ENCODE assay signal across 27 mouse cellular contexts in the genomic region with DNA sequence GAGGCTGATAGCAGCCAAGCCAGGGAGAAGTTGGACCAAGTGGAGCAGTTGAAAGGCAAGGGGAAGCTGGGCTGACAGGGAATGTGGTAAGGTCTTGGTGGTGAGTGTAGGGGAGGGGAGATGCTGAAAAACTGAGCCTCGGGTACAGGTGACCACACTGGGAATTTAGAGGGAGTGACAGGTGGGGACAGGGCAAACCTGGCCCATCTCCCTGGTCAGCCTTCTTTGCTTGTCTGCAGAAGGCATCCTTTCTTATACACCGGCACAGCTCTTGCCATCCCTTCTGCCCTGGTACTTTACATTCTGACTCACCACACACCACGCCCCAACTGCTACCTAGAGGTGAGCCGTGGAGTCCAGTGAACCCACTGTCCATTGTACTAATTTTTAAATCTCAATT. TPM values are rescaled to one million over a fixed set of nuclear protein-coding genes. Genes with fewer than 3 reads are reported as not detected.
DNase-seq lines count a peak whose midpoint lies in the region; ATAC-seq and TF ChIP-seq lines count a peak whose summit lies in the region.
"Had no signal": no experiment of that assay in that cellular context is flagged by ENCODE, and none has a peak within 500 bp of the region (broad histone marks: within the 10 kb centered on the region; RNA-seq: fewer than 3 reads in every experiment).

No protein-coding gene starts in this region.

- H3K4me1 ChIP-seq in cerebellum, adult 2 months (ENCODE audit: control insufficient read depth, insufficient read depth, low read length): peaks cover 16% of the 10 kb centered on the region
- H3K4me1 ChIP-seq in ES-Bruce4 (ENCODE audit: control insufficient read depth, insufficient read depth, low read length): peaks cover 4% of the 10 kb centered on the region
- H3K4me1 ChIP-seq in midbrain, postnatal 0 days (ENCODE audit: insufficient read depth, low read length): no peaks in the 10 kb centered on the region
- no peaks in the 10 kb centered on the region for H3K4me1 ChIP-seq in heart, adult 2 months (ENCODE audit: control insufficient read depth, insufficient read depth, low read length)

- H3K79me2 ChIP-seq in heart, adult 2 months (replicated peaks; ENCODE audit: control insufficient read depth, insufficient read depth, low read length): no peaks in the 10 kb centered on the region

- TF ChIP-seq POLR2A in cerebellum, adult 2 months (IDR thresholded peaks at IDR 0.05; ENCODE audit: borderline replicate concordance, insufficient read depth, low read length): no peak
- no peak for TF ChIP-seq POLR2A in ES-Bruce4 (IDR thresholded peaks at IDR 0.05; ENCODE audit: insufficient read depth, low read length)
- no peak for TF ChIP-seq POLR2A in heart, adult 2 months (IDR thresholded peaks at IDR 0.05; ENCODE audit: insufficient read depth, low read depth, low read length)

- intact Hi-C loops in left cerebral cortex, adult 2 months (cut with DNase I): no loop called here
- intact Hi-C loops in heart, adult 2 months (cut with DNase I): no loop called here

- no peak for TF ChIP-seq CTCF in cerebellum, adult 2 months (IDR thresholded peaks at IDR 0.05; ENCODE audit: borderline replicate concordance, insufficient read depth, low read depth, low read length)
- TF ChIP-seq CTCF in left cerebral cortex, adult 2 months (IDR thresholded peaks at IDR 0.05): no peak
- TF ChIP-seq CTCF in ES-Bruce4 (IDR thresholded peaks at IDR 0.05; ENCODE audit: low read depth, low read length): no peak
- TF ChIP-seq CTCF in midbrain, postnatal 0 days (IDR thresholded peaks at IDR 0.05): no peak
- TF ChIP-seq CTCF in heart, adult 2 months (IDR thresholded peaks at IDR 0.05): no peak

- DNase-seq in cerebellum, adult 2 months: peak; percentile 51 to 59
- DNase-seq in cerebellum, adult 8-10 months: no peak
- DNase-seq in left cerebral cortex, adult 2 months (ENCODE audit: extremely low spot score in 1 of 2, low spot score in 2 of 2): no peak
- no peak for DNase-seq in left cerebral cortex, adult 8-10 months (ENCODE audit: low spot score in 2 of 2)
- peak; percentile 58 to 60 for DNase-seq in cerebellum, postnatal 25 days
- DNase-seq in midbrain, postnatal 0 days (ENCODE audit: low spot score): no peak
- DNase-seq in heart, adult 2 months: no peak
- DNase-seq: adrenal gland, adult 8-10 months; adrenal gland, postnatal 25 days; B cell, adult 2 months; embryo, embryonic 11 days; gastrocnemius, adult 2 months; gastrocnemius, postnatal 14 days; heart, adult 18-20 months; kidney, adult 2 months had no signal

- no peaks in the 10 kb centered on the region for H3K27me3 ChIP-seq in cerebellum, adult 2 months (ENCODE audit: control insufficient read depth, insufficient read depth, low read length)
- H3K27me3 ChIP-seq in ES-Bruce4 (ENCODE audit: control insufficient read depth, insufficient read depth, low read length, poor library complexity, severe bottlenecking): no peaks in the 10 kb centered on the region
- no peaks in the 10 kb centered on the region for H3K27me3 ChIP-seq in midbrain, postnatal 0 days (ENCODE audit: insufficient read depth, low read length)
- H3K27me3 ChIP-seq in heart, adult 2 months (ENCODE audit: control insufficient read depth, insufficient read depth, low read length): peaks cover 6% of the 10 kb centered on the region; the same call in 1 of the 2 replicates

- H3K4me2 ChIP-seq in midbrain, postnatal 0 days (ENCODE audit: low read depth, low read length, poor library complexity, severe bottlenecking): no peak overlapping the region

- no peaks in the 10 kb centered on the region for H3K9me3 ChIP-seq in ES-Bruce4 (replicated peaks; ENCODE audit: control insufficient read depth, insufficient read depth, low read length, poor library complexity, severe bottlenecking)
- H3K9me3 ChIP-seq in midbrain, postnatal 0 days (ENCODE audit: low read length): no peaks in the 10 kb centered on the region
- H3K9me3 ChIP-seq: embryonic facial prominence, embryonic 10.5 days; embryonic facial prominence, embryonic 13.5 days; forebrain, embryonic 10.5 days; forebrain, embryonic 13.5 days; heart, embryonic 10.5 days; hindbrain, embryonic 12.5 days; hindbrain, embryonic 15.5 days had no signal

- TF ChIP-seq EP300 in ES-Bruce4 (IDR thresholded peaks at IDR 0.05; ENCODE audit: insufficient read depth, low read depth, low read length): 0 out of 2 replicates have a peak, but pooled peaks have one; percentile 13
- no peak for TF ChIP-seq EP300 in heart, adult 2 months (IDR thresholded peaks at IDR 0.05; ENCODE audit: insufficient read depth, low read depth, low read length)

- H3K36me3 ChIP-seq in ES-Bruce4 (ENCODE audit: control insufficient read depth, insufficient read depth, low read length, poor library complexity, severe bottlenecking): no peaks in the 10 kb centered on the region
- 0 out of 2 replicates have a peak, but pooled peaks cover 13% of the 10 kb centered on the region for H3K36me3 ChIP-seq in midbrain, postnatal 0 days (ENCODE audit: insufficient read depth, low read length)
- no peaks in the 10 kb centered on the region for H3K36me3 ChIP-seq in heart, adult 2 months (ENCODE audit: control insufficient read depth, insufficient read depth, low read length)
- H3K36me3 ChIP-seq: embryonic facial prominence, embryonic 10.5 days; embryonic facial prominence, embryonic 13.5 days; forebrain, embryonic 10.5 days; heart, embryonic 10.5 days; hindbrain, embryonic 12.5 days had no signal

- peak overlapping the region; percentile 68; the same call in 1 of the 2 replicates for H3K27ac ChIP-seq in cerebellum, adult 2 months (ENCODE audit: insufficient read depth, low read length)
- H3K27ac ChIP-seq in left cerebral cortex, adult 2 months: peak overlapping the region; percentile 7; the same call in 1 of the 2 replicates
- no peak overlapping the region for H3K27ac ChIP-seq in ES-Bruce4 (ENCODE audit: insufficient read depth, low read length)
- no peak overlapping the region for H3K27ac ChIP-seq in midbrain, postnatal 0 days (ENCODE audit: low read depth, low read length)
- no peak overlapping the region for H3K27ac ChIP-seq in heart, adult 2 months
- H3K27ac ChIP-seq: embryonic facial prominence, embryonic 10.5 days; embryonic facial prominence, embryonic 13.5 days; forebrain, embryonic 10.5 days; forebrain, embryonic 13.5 days; gastrocnemius, adult 2 months; heart, embryonic 10.5 days; hindbrain, embryonic 12.5 days; hindbrain, embryonic 15.5 days had no signal

- WGBS in cerebellum, adult 2 months: 17% methylated on average over 4 of the region's 4 CpGs
- WGBS in midbrain, postnatal 0 days: 66% methylated on average over 4 of the region's 4 CpGs
- WGBS in heart, adult 2 months: 70% methylated on average over 4 of the region's 4 CpGs

- no peak for ATAC-seq in midbrain, postnatal 0 days (ENCODE audit: low FRiP score)
- ATAC-seq: activated CD4-positive, CD25-positive, alpha-beta regulatory T cell, adult 4 months; forebrain, embryonic 13.5 days; forebrain, embryonic 16.5 days; intestine, postnatal 0 days had no signal

- H3K4me3 ChIP-seq in cerebellum, adult 2 months (replicated peaks; ENCODE audit: insufficient read depth, low read depth, low read length): no peak overlapping the region
- H3K4me3 ChIP-seq in left cerebral cortex, adult 2 months: no peak overlapping the region
- H3K4me3 ChIP-seq in ES-Bruce4 (ENCODE audit: low read depth, low read length): no peak overlapping the region
- no peak overlapping the region for H3K4me3 ChIP-seq in midbrain, postnatal 0 days (ENCODE audit: low read depth, low read length)
- no peak overlapping the region for H3K4me3 ChIP-seq in heart, adult 2 months
- H3K4me3 ChIP-seq: gastrocnemius, adult 2 months; heart, embryonic 10.5 days; hindbrain, embryonic 12.5 days; hindbrain, embryonic 15.5 days had no signal

- H3K9ac ChIP-seq in ES-Bruce4 (ENCODE audit: low read depth, poor library complexity, severe bottlenecking): no peak overlapping the region
- H3K9ac ChIP-seq in midbrain, postnatal 0 days (replicated peaks; ENCODE audit: low read length, poor library complexity, severe bottlenecking): no peak overlapping the region
- H3K9ac ChIP-seq in heart, adult 2 months (ENCODE audit: low read depth, low read length): no peak overlapping the region
- H3K9ac ChIP-seq: embryonic facial prominence, embryonic 13.5 days; hindbrain, embryonic 12.5 days; hindbrain, embryonic 15.5 days had no signal

RNA-seq across cellular contexts. Expression of gene Smim12, which starts 19.8 kb away (rescaled TPM):
- 95.5 and 106 TPM in 2 replicates for polyA plus RNA-seq in cerebellum, adult 2 months (2012; rRNA removed)
- 10 to 100 TPM; 52.1 to 54.0 TPM for total RNA-seq in left cerebral cortex, adult 2 months (2021)
- total RNA-seq in left cerebral cortex, adult 8-10 months (2022): 10 to 100 TPM; 56.2 to 58.6 (median 58.4) TPM
- 26.6 and 28.8 TPM in 2 replicates for polyA plus RNA-seq in ES-Bruce4 (2011; ENCODE audit: insufficient read depth, insufficient read length, low read depth, missing spikeins)
- total RNA-seq in midbrain, postnatal 0 days (2014; rRNA removed): 26.3 and 38.3 TPM in 2 replicates
- 50.7 and 56.6 TPM in 2 replicates for polyA plus RNA-seq in midbrain, postnatal 0 days (2015; fragmentation: Nextera tagmentation; extraction: Ambion mirVana)
- 10 to 100 TPM; 50.3 to 51.6 TPM for total RNA-seq in heart, adult 2 months (2021)
- polyA plus RNA-seq in heart, adult 2 months (2012; rRNA removed): 43.3 and 47.7 TPM in 2 replicates

RNA-seq across cellular contexts. Expression of gene Dlgap3, which starts 54.8 kb away (rescaled TPM):
- 56.1 and 59.8 TPM in 2 replicates for polyA plus RNA-seq in cerebellum, adult 2 months (2012; rRNA removed)
- total RNA-seq in left cerebral cortex, adult 2 months (2021): 100 to 1,000 TPM; 372 to 403 TPM
- 100 to 1,000 TPM; 313 to 384 (median 344) TPM for total RNA-seq in left cerebral cortex, adult 8-10 months (2022)
- 7.4 and 9.5 TPM in 2 replicates for polyA plus RNA-seq in ES-Bruce4 (2011; ENCODE audit: insufficient read depth, insufficient read length, low read depth, missing spikeins)
- 131 and 156 TPM in 2 replicates for total RNA-seq in midbrain, postnatal 0 days (2014; rRNA removed)
- 34.5 and 34.8 TPM in 2 replicates for polyA plus RNA-seq in midbrain, postnatal 0 days (2015; fragmentation: Nextera tagmentation; extraction: Ambion mirVana)
- under 1 TPM; 0.20 to 0.21 TPM for total RNA-seq in heart, adult 2 months (2021)
- polyA plus RNA-seq in heart, adult 2 months (2012; rRNA removed): 0.09 and 0.21 TPM in 2 replicates
- total RNA-seq: gastrocnemius, adult 2 months; hematopoietic stem cell, adult 5-6 weeks had no signal
- polyA plus RNA-seq: activated CD4-positive, CD25-positive, alpha-beta regulatory T cell, adult 4 months had no signal

Comparison
In these comparisons a context has a peak if more than half of its experiments do, and no peak if none do; other contexts are left out.
1. DNase-seq: peak in cerebellum, adult 2 months (2 of 2) and cerebellum, postnatal 25 days (2 of 2); none in cerebellum, adult 8-10 months (single experiment), left cerebral cortex, adult 2 months (0 of 2), left cerebral cortex, adult 8-10 months (0 of 2), midbrain, postnatal 0 days (single experiment) and heart, adult 2 months (0 of 2).
2. H3K27ac ChIP-seq: peak in cerebellum, adult 2 months (single experiment) and left cerebral cortex, adult 2 months (single experiment); none in ES-Bruce4 (single experiment), midbrain, postnatal 0 days (single experiment) and heart, adult 2 months (single experiment).
3. RNA of gene Dlgap3, which starts 54.8 kb away (total RNA-seq): 372 to 403 TPM in left cerebral cortex, adult 2 months, 313 to 384 TPM in left cerebral cortex, adult 8-10 months and 131 to 156 TPM in midbrain, postnatal 0 days; 0.20 to 0.21 TPM in heart, adult 2 months; every median in the first group is over 100 times any median in the second.